Comparison of ENCODE assay signal across 13 mouse cellular contexts in genomic region chr13:63986681-63987080, GRCm38 (mm10).
DNase-seq lines count a peak whose midpoint lies in the region; ATAC-seq and TF ChIP-seq lines count a peak whose summit lies in the region.
"Had no signal": no experiment of that assay in that cellular context is flagged by ENCODE, and none has a peak within 500 bp of the region (broad histone marks: within the 10 kb centered on the region; RNA-seq: fewer than 3 reads in every experiment).

No protein-coding gene starts in this region.

- H3K27ac ChIP-seq in stomach, embryonic 14.5 days (ENCODE audit: low read length): peak overlapping the region; percentile 39; the same call in 1 of the 2 replicates
- H3K27ac ChIP-seq in stomach, postnatal 0 days (replicated peaks): no peak overlapping the region
- H3K27ac ChIP-seq: liver, embryonic 14.5 days had no signal

- H3K9ac ChIP-seq in stomach, embryonic 14.5 days (replicated peaks; ENCODE audit: low read depth, low read length): no peak overlapping the region
- H3K9ac ChIP-seq in stomach, postnatal 0 days (ENCODE audit: low read length): no peak overlapping the region
- H3K9ac ChIP-seq: liver, embryonic 14.5 days had no signal

- ATAC-seq in stomach, embryonic 14.5 days (ENCODE audit: insufficient number of reproducible peaks, insufficient read depth, low FRiP score, low read depth): no peak
- no peak for ATAC-seq in stomach, postnatal 0 days (ENCODE audit: low FRiP score, low TSS enrichment)
- ATAC-seq: inflammation-experienced regulatory T-cells, adult 6 months had no signal

- TF ChIP-seq EP300 in stomach, postnatal 0 days (optimal IDR thresholded peaks at IDR 0.05): no peak

- H3K4me2 ChIP-seq in stomach, embryonic 14.5 days (replicated peaks; ENCODE audit: low read depth, low read length): no peak overlapping the region
- H3K4me2 ChIP-seq in stomach, postnatal 0 days (replicated peaks; ENCODE audit: low read depth): no peak overlapping the region
- H3K4me2 ChIP-seq: midbrain, embryonic 11.5 days had no signal

- H3K9me3 ChIP-seq in stomach, embryonic 14.5 days (ENCODE audit: control insufficient read depth, low read depth, low read length): no peaks in the 10 kb centered on the region
- no peaks in the 10 kb centered on the region for H3K9me3 ChIP-seq in stomach, postnatal 0 days (ENCODE audit: control insufficient read depth, low read length)

- WGBS in stomach, embryonic 14.5 days: 61% methylated on average over 5 of the region's 5 CpGs
- 48% methylated on average over 5 of the region's 5 CpGs for WGBS in stomach, postnatal 0 days

- DNase-seq in kidney, postnatal 10 days: peak; percentile 35
- DNase-seq in kidney, adult 9 months: no peak
- DNase-seq in stomach, postnatal 0 days (ENCODE audit: low spot score): no peak
- DNase-seq in heart, postnatal 10 days: peak; percentile 41 to 48
- DNase-seq in frontal cortex, adult 2 months (ENCODE audit: extremely low spot score in 1 of 2, low spot score in 1 of 2): no peak
- DNase-seq in natural killer cell, adult 2 months (ENCODE audit: low spot score in 2 of 2): no peak
- DNase-seq: cerebellum, adult 11 months; cerebellum, postnatal 36 days; thymus, postnatal 25 days had no signal

- H3K36me3 ChIP-seq in stomach, embryonic 14.5 days (ENCODE audit: control insufficient read depth, insufficient read depth, low read length): no peaks in the 10 kb centered on the region
- H3K36me3 ChIP-seq in stomach, postnatal 0 days (ENCODE audit: control insufficient read depth, insufficient read depth, low read length): no peaks in the 10 kb centered on the region

- H3K27me3 ChIP-seq in stomach, embryonic 14.5 days (ENCODE audit: control insufficient read depth, insufficient read depth, low read length): no peaks in the 10 kb centered on the region
- no peaks in the 10 kb centered on the region for H3K27me3 ChIP-seq in stomach, postnatal 0 days (ENCODE audit: control insufficient read depth, insufficient read depth, low read length)

- H3K4me1 ChIP-seq in stomach, embryonic 14.5 days (ENCODE audit: control insufficient read depth, insufficient read depth, low read length): peaks cover 16% of the 10 kb centered on the region
- no peaks in the 10 kb centered on the region; the same call in 1 of the 2 replicates for H3K4me1 ChIP-seq in stomach, postnatal 0 days (replicated peaks; ENCODE audit: control insufficient read depth, insufficient read depth)

- no peak overlapping the region for H3K4me3 ChIP-seq in stomach, embryonic 14.5 days (ENCODE audit: low read depth, low read length)
- H3K4me3 ChIP-seq in stomach, postnatal 0 days (ENCODE audit: low read depth, low read length): no peak overlapping the region

- intact Hi-C loops in heart, postnatal 10 days (cut with DNase I): loop anchor here (5.0 kb wide), 1 partner anchor 414 kb away; the partner anchor contains the start of gene Ptch1

- TF ChIP-seq CTCF in stomach, postnatal 0 days (IDR thresholded peaks at IDR 0.05; ENCODE audit: low read depth): no peak

Comparison
In these comparisons a context has a peak if more than half of its experiments do, and no peak if none do; other contexts are left out.
1. DNase-seq: peak in kidney, postnatal 10 days (single experiment) and heart, postnatal 10 days (2 of 2); none in kidney, adult 9 months (single experiment), stomach, postnatal 0 days (single experiment), frontal cortex, adult 2 months (0 of 2) and natural killer cell, adult 2 months (0 of 2).